ENCODE assay signal across 10 mouse cellular contexts in the genomic region with DNA sequence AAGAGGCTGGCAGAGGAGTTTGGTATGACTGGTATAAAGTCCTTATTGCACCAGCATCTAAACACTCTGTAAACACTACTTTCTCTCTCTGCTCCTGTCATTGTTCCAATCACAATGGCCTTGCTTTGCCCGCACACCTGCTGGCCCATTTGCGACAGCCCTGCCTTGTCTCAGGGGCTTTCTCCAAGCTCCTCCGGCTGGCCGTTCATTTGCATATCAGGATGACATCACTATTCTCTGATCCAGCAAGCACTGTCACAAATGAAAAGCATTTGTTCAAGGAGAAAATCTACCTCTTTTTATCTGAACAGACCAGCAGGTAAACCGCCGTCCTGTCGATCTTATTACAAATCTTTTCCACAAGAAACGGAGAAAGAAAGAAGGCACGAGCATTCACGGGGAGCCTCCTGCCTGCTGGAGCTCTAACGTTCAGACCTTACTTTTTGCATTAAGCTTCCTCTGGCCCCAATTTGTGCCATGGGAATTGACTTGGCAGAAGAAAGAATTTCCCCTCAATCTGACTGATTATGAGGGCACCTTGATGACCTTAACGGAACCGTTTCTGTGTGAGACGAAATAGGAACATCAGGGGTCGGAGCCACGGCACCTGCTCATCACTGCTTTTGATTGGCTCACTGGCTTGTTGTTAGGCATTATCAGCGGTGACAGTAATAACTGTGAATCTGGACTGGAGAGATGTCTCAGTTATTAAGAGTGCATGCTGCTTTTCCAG. TPM values are rescaled to one million over a fixed set of nuclear protein-coding genes. Genes with fewer than 3 reads are reported as not detected.
DNase-seq lines count a peak whose midpoint lies in the region; ATAC-seq lines count a peak whose summit lies in the region.
"Had no signal": no experiment of that assay in that cellular context is flagged by ENCODE, and none has a peak within 500 bp of the region (broad histone marks: within the 10 kb centered on the region; RNA-seq: fewer than 3 reads in every experiment).

No protein-coding gene starts in this region.

- intact Hi-C loops in left cerebral cortex, postnatal 4 days (cut with DNase I): no loop called here
- intact Hi-C loops in left cerebral cortex, postnatal 25 days (cut with DNase I): no loop called here

- peak overlapping the region; percentile 31 for H3K4me3 ChIP-seq in heart, embryonic 15.5 days
- peak overlapping the region; percentile 30 for H3K4me3 ChIP-seq in neural tube, embryonic 13.5 days

- peak; percentile 41 for DNase-seq in adrenal gland, adult 2 months
- DNase-seq in adrenal gland, adult 18-20 months (ENCODE audit: low spot score in 2 of 2): no peak
- DNase-seq in left cerebral cortex, postnatal 4 days: peak; percentile 37
- no peak for DNase-seq in left cerebral cortex, postnatal 25 days (ENCODE audit: low spot score in 2 of 2)
- DNase-seq: kidney, adult 9 months had no signal

- H3K9ac ChIP-seq in heart, embryonic 15.5 days: no peak overlapping the region
- peak overlapping the region; percentile 41; the same call in 1 of the 2 replicates for H3K9ac ChIP-seq in neural tube, embryonic 13.5 days

- no peaks in the 10 kb centered on the region for H3K9me3 ChIP-seq in heart, embryonic 15.5 days (replicated peaks)
- no peaks in the 10 kb centered on the region for H3K9me3 ChIP-seq in neural tube, embryonic 13.5 days

- peaks cover 10% of the 10 kb centered on the region for H3K4me1 ChIP-seq in heart, embryonic 15.5 days (replicated peaks)
- H3K4me1 ChIP-seq in neural tube, embryonic 13.5 days (replicated peaks): peaks cover 11% of the 10 kb centered on the region

- no peaks in the 10 kb centered on the region for H3K27me3 ChIP-seq in heart, embryonic 15.5 days
- no peaks in the 10 kb centered on the region for H3K27me3 ChIP-seq in neural tube, embryonic 13.5 days

- no peak for ATAC-seq in heart, embryonic 15.5 days (replicated peaks; ENCODE audit: insufficient number of reproducible peaks, insufficient read depth, low FRiP score, low read depth)
- ATAC-seq in neural tube, embryonic 13.5 days (ENCODE audit: low read depth): peak; percentile 68
- ATAC-seq in activated CD4-positive, CD25-positive, alpha-beta regulatory T cell, adult 4 months: no peak
- no peak for ATAC-seq in megakaryocyte progenitor cell, adult 5-6 weeks (replicated peaks; ENCODE audit: poor library complexity)

- H3K36me3 ChIP-seq in heart, embryonic 15.5 days: no peaks in the 10 kb centered on the region
- no peaks in the 10 kb centered on the region for H3K36me3 ChIP-seq in neural tube, embryonic 13.5 days

- H3K27ac ChIP-seq in heart, embryonic 15.5 days: no peak overlapping the region
- H3K27ac ChIP-seq in neural tube, embryonic 13.5 days (replicated peaks): 0 out of 2 replicates have a peak overlapping the region, but pooled peaks have one; percentile 9
- H3K27ac ChIP-seq: macrophage had no signal

- H3K4me2 ChIP-seq in heart, embryonic 15.5 days: peak overlapping the region; percentile 47
- peak overlapping the region; percentile 52 for H3K4me2 ChIP-seq in neural tube, embryonic 13.5 days

- 27% methylated on average over 17 of the region's 17 CpGs for WGBS in heart, embryonic 15.5 days
- WGBS in neural tube, embryonic 13.5 days: 19% methylated on average over 17 of the region's 17 CpGs

RNA-seq across cellular contexts. Expression of gene Gpr88, which starts 30.6 kb away (rescaled TPM):
- under 1 TPM; 0.52 to 0.83 TPM for total RNA-seq in adrenal gland, adult 2 months (2021)
- 1.9 and 3.1 TPM in 2 replicates for polyA plus RNA-seq in adrenal gland, adult 2 months (2012; rRNA removed)
- 1 to 10 TPM in 1 of 2 experiments, under 1 TPM in 1; 0.27 to 1.5 TPM for total RNA-seq in adrenal gland, adult 18-20 months (2021)
- 10 to 100 TPM; 27.9 to 31.8 TPM for total RNA-seq in left cerebral cortex, postnatal 4 days (2021)
- total RNA-seq in left cerebral cortex, postnatal 25 days (2021): 100 to 1,000 TPM in 1 of 2 experiments, 10 to 100 TPM in 1; 81.5 to 167 TPM
- 0.34 and 0.35 TPM in 2 replicates for polyA plus RNA-seq in heart, embryonic 15.5 days (2015; fragmentation: Nextera tagmentation; extraction: Ambion mirVana)
- polyA plus RNA-seq in neural tube, embryonic 13.5 days (2015; fragmentation: Nextera tagmentation; extraction: Ambion mirVana): 1.7 and 2.8 TPM in 2 replicates
- polyA plus RNA-seq in activated CD4-positive, CD25-positive, alpha-beta regulatory T cell, adult 4 months (2017; shearing (Covaris generic)): not detected
- not detected in 2 replicates for total RNA-seq in megakaryocyte progenitor cell, adult 5-6 weeks (2015)
- total RNA-seq in megakaryocyte progenitor cell, adult 5-6 weeks (2017): not detected in 2 replicates
- polyA plus RNA-seq: macrophage had no signal

Comparison
In these comparisons a context has a peak if more than half of its experiments do, and no peak if none do; other contexts are left out.
1. DNase-seq: peak in adrenal gland, adult 2 months (single experiment) and left cerebral cortex, postnatal 4 days (single experiment); none in adrenal gland, adult 18-20 months (0 of 2) and left cerebral cortex, postnatal 25 days (0 of 2).
2. RNA of gene Gpr88, which starts 30.6 kb away (total RNA-seq): 81.5 to 167 TPM in left cerebral cortex, postnatal 25 days and 27.9 to 31.8 TPM in left cerebral cortex, postnatal 4 days; 0.27 to 1.5 TPM in adrenal gland, adult 18-20 months, 0.52 to 0.83 TPM in adrenal gland, adult 2 months and not detected in megakaryocyte progenitor cell, adult 5-6 weeks; every median in the first group is over 10 times any median in the second.